In the genomic region with DNA sequence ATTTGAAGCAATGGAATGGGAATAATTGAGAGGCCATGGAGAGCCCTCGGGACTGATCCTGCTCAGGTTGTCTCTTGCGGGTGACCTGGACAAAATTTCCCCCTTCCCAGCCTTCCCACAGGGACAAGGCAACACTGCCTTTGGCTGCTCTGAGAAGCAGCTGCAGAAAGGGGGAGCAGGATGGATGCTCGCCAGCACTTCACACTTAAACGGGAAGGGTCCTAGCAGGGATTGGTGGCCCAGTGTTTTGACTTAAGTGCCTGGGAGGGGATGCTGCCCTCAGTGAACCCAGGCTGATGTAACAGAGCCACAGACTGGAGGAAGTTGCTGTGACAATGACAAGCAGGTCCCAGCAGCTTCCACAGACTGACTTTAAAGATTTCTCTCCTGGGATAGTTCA, we compare ENCODE assay signal across 14 mouse cellular contexts. TPM values are rescaled to one million over a fixed set of nuclear protein-coding genes. Genes with fewer than 3 reads are reported as not detected.
DNase-seq lines count a peak whose midpoint lies in the region; ATAC-seq and TF ChIP-seq lines count a peak whose summit lies in the region.
"Had no signal": no experiment of that assay in that cellular context is flagged by ENCODE, and none has a peak within 500 bp of the region (broad histone marks: within the 10 kb centered on the region; RNA-seq: fewer than 3 reads in every experiment).

No protein-coding gene starts in this region.

- 35% methylated on average over 4 of the region's 4 CpGs for WGBS in intestine, embryonic 14.5 days
- WGBS in intestine, postnatal 0 days, result 38% methylated on average over 4 of the region's 4 CpGs
- 16% methylated on average over 4 of the region's 4 CpGs for WGBS in embryonic facial prominence, embryonic 14.5 days
- 12% methylated on average over 4 of the region's 4 CpGs for WGBS in forebrain, embryonic 13.5 days
- WGBS in limb, embryonic 12.5 days, result 19% methylated on average over 4 of the region's 4 CpGs

- no peak overlapping the region for H3K4me2 ChIP-seq in intestine, embryonic 14.5 days (ENCODE audit: low read length)
- no peak overlapping the region for H3K4me2 ChIP-seq in intestine, postnatal 0 days (replicated peaks; ENCODE audit: low read depth)
- no peak overlapping the region for H3K4me2 ChIP-seq in embryonic facial prominence, embryonic 14.5 days (ENCODE audit: low read depth, low read length)
- H3K4me2 ChIP-seq in forebrain, embryonic 13.5 days, result 0 out of 2 replicates have a peak overlapping the region, but pooled peaks have one; percentile 7
- no peak overlapping the region for H3K4me2 ChIP-seq in limb, embryonic 12.5 days
- H3K4me2 ChIP-seq: hindbrain, embryonic 14.5 days; liver, embryonic 13.5 days had no signal

- no peak overlapping the region for H3K4me3 ChIP-seq in intestine, embryonic 14.5 days (ENCODE audit: low read depth, low read length)
- H3K4me3 ChIP-seq in intestine, postnatal 0 days (ENCODE audit: low read depth, low read length), result no peak overlapping the region
- H3K4me3 ChIP-seq in embryonic facial prominence, embryonic 14.5 days (ENCODE audit: low read depth, low read length), result no peak overlapping the region
- no peak overlapping the region for H3K4me3 ChIP-seq in forebrain, embryonic 13.5 days
- H3K4me3 ChIP-seq in limb, embryonic 12.5 days (replicated peaks), result no peak overlapping the region
- H3K4me3 ChIP-seq: erythroblast, embryonic 14.5 days; liver, embryonic 13.5 days had no signal

- peak overlapping the region; percentile 51; the same call in 1 of the 2 replicates for H3K27ac ChIP-seq in intestine, embryonic 14.5 days (ENCODE audit: low read depth)
- no peak overlapping the region for H3K27ac ChIP-seq in intestine, postnatal 0 days (ENCODE audit: low read depth, low read length)
- H3K27ac ChIP-seq in embryonic facial prominence, embryonic 14.5 days (replicated peaks; ENCODE audit: low read depth, low read length), result 0 out of 2 replicates have a peak overlapping the region, but pooled peaks have one; percentile 29
- H3K27ac ChIP-seq in forebrain, embryonic 13.5 days, result peak overlapping the region; percentile 75
- H3K27ac ChIP-seq in limb, embryonic 12.5 days, result peak overlapping the region; percentile 64
- H3K27ac ChIP-seq: hindbrain, embryonic 14.5 days; liver, embryonic 13.5 days had no signal

- ATAC-seq in intestine, embryonic 14.5 days (replicated peaks; ENCODE audit: low FRiP score, low TSS enrichment, low read depth), result no peak
- ATAC-seq in intestine, postnatal 0 days, result no peak
- ATAC-seq in embryonic facial prominence, embryonic 14.5 days (ENCODE audit: low read depth), result no peak
- ATAC-seq in forebrain, embryonic 13.5 days, result peak; percentile 36
- no peak for ATAC-seq in limb, embryonic 12.5 days (ENCODE audit: insufficient number of reproducible peaks, insufficient read depth, low FRiP score, low TSS enrichment, low read depth)

- H3K27me3 ChIP-seq in intestine, embryonic 14.5 days (replicated peaks; ENCODE audit: control insufficient read depth, insufficient read depth, low read length), result no peaks in the 10 kb centered on the region
- H3K27me3 ChIP-seq in intestine, postnatal 0 days (replicated peaks; ENCODE audit: control insufficient read depth, insufficient read depth, low read length), result no peaks in the 10 kb centered on the region
- no peaks in the 10 kb centered on the region for H3K27me3 ChIP-seq in embryonic facial prominence, embryonic 14.5 days (replicated peaks; ENCODE audit: control insufficient read depth, insufficient read depth, low read length)
- H3K27me3 ChIP-seq in forebrain, embryonic 13.5 days, result 0 out of 2 replicates have a peak, but pooled peaks cover 3% of the 10 kb centered on the region
- H3K27me3 ChIP-seq in limb, embryonic 12.5 days, result no peaks in the 10 kb centered on the region
- H3K27me3 ChIP-seq: liver, embryonic 13.5 days had no signal

- H3K36me3 ChIP-seq in intestine, embryonic 14.5 days (ENCODE audit: control insufficient read depth, insufficient read depth, low read length), result no peaks in the 10 kb centered on the region
- H3K36me3 ChIP-seq in intestine, postnatal 0 days (ENCODE audit: control insufficient read depth, insufficient read depth), result no peaks in the 10 kb centered on the region
- H3K36me3 ChIP-seq in embryonic facial prominence, embryonic 14.5 days (ENCODE audit: control insufficient read depth, insufficient read depth, low read length), result no peaks in the 10 kb centered on the region
- H3K36me3 ChIP-seq in forebrain, embryonic 13.5 days (ENCODE audit: poor library complexity, severe bottlenecking), result no peaks in the 10 kb centered on the region
- H3K36me3 ChIP-seq in limb, embryonic 12.5 days, result no peaks in the 10 kb centered on the region
- H3K36me3 ChIP-seq: liver, embryonic 13.5 days had no signal

- peaks cover 12% of the 10 kb centered on the region for H3K4me1 ChIP-seq in intestine, embryonic 14.5 days (replicated peaks; ENCODE audit: control insufficient read depth, insufficient read depth, low read length)
- H3K4me1 ChIP-seq in intestine, postnatal 0 days (replicated peaks; ENCODE audit: control insufficient read depth, insufficient read depth, low read length), result no peaks in the 10 kb centered on the region
- H3K4me1 ChIP-seq in embryonic facial prominence, embryonic 14.5 days (ENCODE audit: control insufficient read depth, insufficient read depth, low read length), result peaks cover 35% of the 10 kb centered on the region
- H3K4me1 ChIP-seq in forebrain, embryonic 13.5 days, result peaks cover 52% of the 10 kb centered on the region
- H3K4me1 ChIP-seq in limb, embryonic 12.5 days (replicated peaks), result peaks cover 59% of the 10 kb centered on the region
- H3K4me1 ChIP-seq: liver, embryonic 13.5 days had no signal

- no peak overlapping the region for H3K9ac ChIP-seq in intestine, embryonic 14.5 days (ENCODE audit: low read length)
- no peak overlapping the region for H3K9ac ChIP-seq in intestine, postnatal 0 days (ENCODE audit: low read depth, low read length)
- no peak overlapping the region for H3K9ac ChIP-seq in embryonic facial prominence, embryonic 14.5 days (ENCODE audit: low read depth, low read length)
- H3K9ac ChIP-seq in forebrain, embryonic 13.5 days, result peak overlapping the region; percentile 38; the same call in 1 of the 2 replicates
- 0 out of 2 replicates have a peak overlapping the region, but pooled peaks have one; percentile 8 for H3K9ac ChIP-seq in limb, embryonic 12.5 days (replicated peaks)
- H3K9ac ChIP-seq: hindbrain, embryonic 14.5 days; liver, embryonic 13.5 days had no signal

- DNase-seq in intestine, embryonic 14.5 days (ENCODE audit: low spot score), result no peak
- DNase-seq in embryonic facial prominence, embryonic 14.5 days (ENCODE audit: low spot score), result peak; percentile 57
- no peak for DNase-seq in right cerebral cortex, postnatal 10 days (ENCODE audit: low spot score in 2 of 2)
- DNase-seq in testis, postnatal 10 days (ENCODE audit: low spot score), result no peak
- DNase-seq in ovary, postnatal 14 days (ENCODE audit: low spot score), result no peak
- DNase-seq: adrenal gland, postnatal 36 days; kidney, adult 2 months; kidney, postnatal 25 days; liver, embryonic 13.5 days had no signal

- H3K9me3 ChIP-seq in intestine, embryonic 14.5 days (ENCODE audit: control insufficient read depth, low read length), result no peaks in the 10 kb centered on the region
- H3K9me3 ChIP-seq in intestine, postnatal 0 days (ENCODE audit: control insufficient read depth), result no peaks in the 10 kb centered on the region
- no peaks in the 10 kb centered on the region for H3K9me3 ChIP-seq in embryonic facial prominence, embryonic 14.5 days (ENCODE audit: control insufficient read depth, low read length)
- H3K9me3 ChIP-seq in forebrain, embryonic 13.5 days (replicated peaks), result no peaks in the 10 kb centered on the region
- H3K9me3 ChIP-seq in limb, embryonic 12.5 days, result no peaks in the 10 kb centered on the region
- H3K9me3 ChIP-seq: liver, embryonic 13.5 days had no signal

- TF ChIP-seq CTCF in intestine, postnatal 0 days (IDR thresholded peaks at IDR 0.05; ENCODE audit: low read depth), result no peak

RNA-seq across cellular contexts. Expression of a gene that starts 45.9 kb away (rescaled TPM):
- polyA plus RNA-seq in intestine, embryonic 14.5 days (2014; fragmentation: Nextera tagmentation; extraction: Ambion mirVana), result 29.1 and 37.1 TPM in 2 replicates
- polyA plus RNA-seq in intestine, postnatal 0 days (2015; fragmentation: Nextera tagmentation; extraction: Ambion mirVana), result 16.3 and 16.6 TPM in 2 replicates
- polyA plus RNA-seq in embryonic facial prominence, embryonic 14.5 days (2014; fragmentation: Nextera tagmentation; extraction: Ambion mirVana), result 23.4 and 26.8 TPM in 2 replicates
- polyA plus RNA-seq in forebrain, embryonic 13.5 days (2015; fragmentation: Nextera tagmentation; extraction: Ambion mirVana), result 22.0 and 23.5 TPM in 2 replicates
- polyA plus RNA-seq in limb, embryonic 12.5 days (2016; fragmentation: Nextera tagmentation; extraction: Ambion mirVana), result 34.2 and 34.3 TPM in 2 replicates

RNA-seq across cellular contexts. Expression of a gene that starts 46.0 kb away (rescaled TPM):
- 43.1 and 43.2 TPM in 2 replicates for polyA plus RNA-seq in intestine, embryonic 14.5 days (2014; fragmentation: Nextera tagmentation; extraction: Ambion mirVana)
- polyA plus RNA-seq in intestine, postnatal 0 days (2015; fragmentation: Nextera tagmentation; extraction: Ambion mirVana), result 73.5 and 80.7 TPM in 2 replicates
- 37.3 and 39.7 TPM in 2 replicates for polyA plus RNA-seq in embryonic facial prominence, embryonic 14.5 days (2014; fragmentation: Nextera tagmentation; extraction: Ambion mirVana)
- 88.5 and 88.8 TPM in 2 replicates for polyA plus RNA-seq in forebrain, embryonic 13.5 days (2015; fragmentation: Nextera tagmentation; extraction: Ambion mirVana)
- 52.7 and 55.6 TPM in 2 replicates for polyA plus RNA-seq in limb, embryonic 12.5 days (2016; fragmentation: Nextera tagmentation; extraction: Ambion mirVana)

Comparison
In these comparisons a context has a peak if more than half of its experiments do, and no peak if none do; other contexts are left out.
1. H3K9ac ChIP-seq: peak in forebrain, embryonic 13.5 days (single experiment) and limb, embryonic 12.5 days (single experiment); none in intestine, embryonic 14.5 days (single experiment), intestine, postnatal 0 days (single experiment) and embryonic facial prominence, embryonic 14.5 days (single experiment).